Comparison of ENCODE assay signal across 24 mouse cellular contexts in genomic region chr19:34655227-34655805, GRCm38 (mm10). TPM values are rescaled to one million over a fixed set of nuclear protein-coding genes. Genes with fewer than 3 reads are reported as not detected.
A peak's percentile ranks its signal among the peaks of the same experiment; 100 is the strongest.
DNase-seq lines count a peak whose midpoint lies in the region; ATAC-seq and TF ChIP-seq lines count a peak whose summit lies in the region.
"Had no signal": no experiment of that assay in that cellular context is flagged by ENCODE, and none has a peak within 500 bp of the region (broad histone marks: within the 10 kb centered on the region; RNA-seq: fewer than 3 reads in every experiment).

No protein-coding gene starts in this region.

- no peak overlapping the region for H3K4me3 ChIP-seq in ES-Bruce4 (ENCODE audit: low read depth, low read length)
- no peak overlapping the region for H3K4me3 ChIP-seq in liver, embryonic 12.5 days
- no peak overlapping the region for H3K4me3 ChIP-seq in liver, embryonic 16.5 days (ENCODE audit: low read depth, low read length)
- no peak overlapping the region for H3K4me3 ChIP-seq in forebrain, embryonic 15.5 days
- H3K4me3 ChIP-seq: embryonic facial prominence, embryonic 15.5 days; forebrain, embryonic 10.5 days; heart, embryonic 15.5 days; hindbrain, embryonic 13.5 days had no signal

- WGBS in liver, embryonic 12.5 days (ENCODE audit: insufficient replicate concordance), result 79% methylated on average over 10 of the region's 10 CpGs
- 78% methylated on average over 10 of the region's 10 CpGs for WGBS in liver, embryonic 16.5 days (ENCODE audit: insufficient replicate concordance)
- WGBS in forebrain, embryonic 15.5 days, result 88% methylated on average over 10 of the region's 10 CpGs

- H3K4me2 ChIP-seq in liver, embryonic 12.5 days, result no peak overlapping the region
- 0 out of 2 replicates have a peak overlapping the region, but pooled peaks have one; percentile 3 for H3K4me2 ChIP-seq in liver, embryonic 16.5 days (ENCODE audit: low read depth, low read length)
- H3K4me2 ChIP-seq in forebrain, embryonic 15.5 days (replicated peaks), result no peak overlapping the region
- H3K4me2 ChIP-seq: embryonic facial prominence, embryonic 15.5 days; heart, embryonic 15.5 days; hindbrain, embryonic 13.5 days had no signal

- peaks cover 2% of the 10 kb centered on the region for H3K4me1 ChIP-seq in ES-Bruce4 (ENCODE audit: control insufficient read depth, insufficient read depth, low read length)
- peaks cover 49% of the 10 kb centered on the region for H3K4me1 ChIP-seq in liver, embryonic 12.5 days
- H3K4me1 ChIP-seq in liver, embryonic 16.5 days (ENCODE audit: control insufficient read depth, low read depth, low read length), result peaks cover 29% of the 10 kb centered on the region
- H3K4me1 ChIP-seq in forebrain, embryonic 15.5 days, result no peaks in the 10 kb centered on the region
- H3K4me1 ChIP-seq: embryonic facial prominence, embryonic 15.5 days; forebrain, embryonic 10.5 days; hindbrain, embryonic 13.5 days had no signal

- H3K9ac ChIP-seq in ES-Bruce4 (ENCODE audit: low read depth, poor library complexity, severe bottlenecking), result no peak overlapping the region
- H3K9ac ChIP-seq in liver, embryonic 12.5 days, result no peak overlapping the region
- no peak overlapping the region; the same call in 1 of the 2 replicates for H3K9ac ChIP-seq in liver, embryonic 16.5 days (ENCODE audit: low read depth, low read length)
- H3K9ac ChIP-seq in forebrain, embryonic 15.5 days (replicated peaks), result no peak overlapping the region
- H3K9ac ChIP-seq: embryonic facial prominence, embryonic 15.5 days; heart, embryonic 15.5 days; hindbrain, embryonic 13.5 days had no signal

- TF ChIP-seq EP300 in ES-Bruce4 (IDR thresholded peaks at IDR 0.05; ENCODE audit: insufficient read depth, low read depth, low read length), result peak; percentile 78; the same call in 1 of the 2 replicates

- H3K36me3 ChIP-seq in ES-Bruce4 (ENCODE audit: control insufficient read depth, insufficient read depth, low read length, poor library complexity, severe bottlenecking), result no peaks in the 10 kb centered on the region
- no peaks in the 10 kb centered on the region for H3K36me3 ChIP-seq in liver, embryonic 12.5 days
- H3K36me3 ChIP-seq in liver, embryonic 16.5 days (ENCODE audit: control insufficient read depth, insufficient read depth), result no peaks in the 10 kb centered on the region
- H3K36me3 ChIP-seq in forebrain, embryonic 15.5 days, result no peaks in the 10 kb centered on the region
- H3K36me3 ChIP-seq: embryonic facial prominence, embryonic 15.5 days; forebrain, embryonic 10.5 days; heart, embryonic 15.5 days; hindbrain, embryonic 13.5 days had no signal

- peak overlapping the region; percentile 89 for H3K27ac ChIP-seq in ES-Bruce4 (ENCODE audit: insufficient read depth, low read length)
- H3K27ac ChIP-seq in liver, embryonic 12.5 days, result peak overlapping the region; percentile 96
- peak overlapping the region; percentile 99 for H3K27ac ChIP-seq in liver, embryonic 16.5 days (ENCODE audit: low read length)
- no peak overlapping the region for H3K27ac ChIP-seq in forebrain, embryonic 15.5 days (replicated peaks)
- H3K27ac ChIP-seq: embryonic facial prominence, embryonic 15.5 days; forebrain, embryonic 10.5 days; heart, embryonic 15.5 days; hindbrain, embryonic 13.5 days; hindbrain, postnatal 0 days had no signal

- no peak for TF ChIP-seq CTCF in ES-Bruce4 (IDR thresholded peaks at IDR 0.05; ENCODE audit: low read depth, low read length)

- no peak for ATAC-seq in liver, embryonic 12.5 days
- ATAC-seq in liver, embryonic 16.5 days (ENCODE audit: low read depth), result no peak
- ATAC-seq in megakaryocyte, adult 5-6 weeks (ENCODE audit: poor library complexity, severe bottlenecking), result no peak
- ATAC-seq in forebrain, embryonic 15.5 days (replicated peaks), result no peak
- ATAC-seq: forebrain, embryonic 14.5 days; hindbrain, postnatal 0 days; Patski had no signal

- H3K27me3 ChIP-seq in ES-Bruce4 (ENCODE audit: control insufficient read depth, insufficient read depth, low read length, poor library complexity, severe bottlenecking), result no peaks in the 10 kb centered on the region
- no peaks in the 10 kb centered on the region for H3K27me3 ChIP-seq in liver, embryonic 12.5 days (replicated peaks)
- H3K27me3 ChIP-seq in liver, embryonic 16.5 days (ENCODE audit: control insufficient read depth, insufficient read depth, low read depth, low read length), result no peaks in the 10 kb centered on the region
- H3K27me3 ChIP-seq in forebrain, embryonic 15.5 days, result no peaks in the 10 kb centered on the region
- H3K27me3 ChIP-seq: embryonic facial prominence, embryonic 15.5 days; heart, embryonic 15.5 days; hindbrain, embryonic 13.5 days had no signal

- peak; percentile 86 for DNase-seq in ES-CJ7 (ENCODE audit: low read depth, low spot score)
- no peak for DNase-seq in lung, postnatal 25 days (ENCODE audit: low spot score)
- DNase-seq: adrenal gland, adult 8-10 months; cerebellum, adult 11 months; cerebellum, adult 8-10 months; cerebellum, postnatal 14 days; embryo, embryonic 11 days; gastrocnemius, postnatal 10 days; heart, postnatal 14 days had no signal

- TF ChIP-seq POLR2A in ES-Bruce4 (IDR thresholded peaks at IDR 0.05; ENCODE audit: insufficient read depth, low read length), result no peak

- no peaks in the 10 kb centered on the region for H3K9me3 ChIP-seq in ES-Bruce4 (replicated peaks; ENCODE audit: control insufficient read depth, insufficient read depth, low read length, poor library complexity, severe bottlenecking)
- H3K9me3 ChIP-seq in liver, embryonic 12.5 days (replicated peaks), result no peaks in the 10 kb centered on the region
- no peaks in the 10 kb centered on the region for H3K9me3 ChIP-seq in liver, embryonic 16.5 days (replicated peaks; ENCODE audit: control insufficient read depth, low read length)
- no peaks in the 10 kb centered on the region for H3K9me3 ChIP-seq in forebrain, embryonic 15.5 days
- H3K9me3 ChIP-seq: embryonic facial prominence, embryonic 15.5 days; forebrain, embryonic 10.5 days; heart, embryonic 15.5 days; hindbrain, embryonic 13.5 days had no signal

RNA-seq across cellular contexts. Expression of gene Ifit1, which starts 14.6 kb away (rescaled TPM):
- 1.5 and 2.5 TPM in 2 replicates for polyA plus RNA-seq in ES-Bruce4 (2011; ENCODE audit: insufficient read depth, insufficient read length, low read depth, missing spikeins)
- 0.26 and 0.51 TPM in 2 replicates for polyA plus RNA-seq in liver, embryonic 12.5 days (2016; fragmentation: Nextera tagmentation; extraction: Ambion mirVana)
- 0.77 and 0.81 TPM in 2 replicates for polyA plus RNA-seq in liver, embryonic 16.5 days (2015; fragmentation: Nextera tagmentation; extraction: Ambion mirVana)
- 7.5 and 13.0 TPM in 2 replicates for total RNA-seq in megakaryocyte, adult 5-6 weeks (2015)
- total RNA-seq in megakaryocyte, adult 5-6 weeks (2017), result 8.7 and 10.6 TPM in 2 replicates
- 0.13 and 0.18 TPM in 2 replicates for polyA plus RNA-seq in forebrain, embryonic 15.5 days (2015; fragmentation: Nextera tagmentation; extraction: Ambion mirVana)
- polyA plus RNA-seq: erythroblast, embryonic 14.5 days; forebrain, embryonic 10.5 days had no signal

RNA-seq across cellular contexts. Expression of gene Ifit1bl2, which starts 14.8 kb away (rescaled TPM):
- polyA plus RNA-seq in ES-Bruce4 (2011; ENCODE audit: insufficient read depth, insufficient read length, low read depth, missing spikeins), result not detected in 2 replicates
- polyA plus RNA-seq in liver, embryonic 12.5 days (2016; fragmentation: Nextera tagmentation; extraction: Ambion mirVana), result not detected in 2 replicates
- 0.09 and 0.30 TPM in 2 replicates for polyA plus RNA-seq in liver, embryonic 16.5 days (2015; fragmentation: Nextera tagmentation; extraction: Ambion mirVana)
- 3.8 and 4.2 TPM in 2 replicates for total RNA-seq in megakaryocyte, adult 5-6 weeks (2015)
- 6.7 and 8.1 TPM in 2 replicates for total RNA-seq in megakaryocyte, adult 5-6 weeks (2017)
- polyA plus RNA-seq in forebrain, embryonic 15.5 days (2015; fragmentation: Nextera tagmentation; extraction: Ambion mirVana), result 0.11 and 0.20 TPM in 2 replicates
- total RNA-seq: common myeloid progenitor, adult 5-6 weeks had no signal
- polyA plus RNA-seq: erythroblast, embryonic 14.5 days; forebrain, embryonic 10.5 days had no signal

RNA-seq across cellular contexts. Expression of gene Ifit3b, which starts 47.5 kb away (rescaled TPM):
- polyA plus RNA-seq in ES-Bruce4 (2011; ENCODE audit: insufficient read depth, insufficient read length, low read depth, missing spikeins), result 0.35 TPM in 1 of 2 replicates, not detected in the other
- 0.14 TPM in 1 of 2 replicates, not detected in the other for polyA plus RNA-seq in liver, embryonic 12.5 days (2016; fragmentation: Nextera tagmentation; extraction: Ambion mirVana)
- polyA plus RNA-seq in liver, embryonic 16.5 days (2015; fragmentation: Nextera tagmentation; extraction: Ambion mirVana), result 0.28 and 0.41 TPM in 2 replicates
- total RNA-seq in megakaryocyte, adult 5-6 weeks (2015), result 4.7 and 5.1 TPM in 2 replicates
- total RNA-seq in megakaryocyte, adult 5-6 weeks (2017), result 4.2 and 5.1 TPM in 2 replicates
- 0.13 and 0.20 TPM in 2 replicates for polyA plus RNA-seq in forebrain, embryonic 15.5 days (2015; fragmentation: Nextera tagmentation; extraction: Ambion mirVana)
- total RNA-seq: common myeloid progenitor, adult 5-6 weeks had no signal
- polyA plus RNA-seq: embryonic facial prominence, embryonic 11.5 days; erythroblast, embryonic 14.5 days; forebrain, embryonic 10.5 days; forebrain, embryonic 14.5 days had no signal

RNA-seq across cellular contexts. Expression of gene Ifit1bl1, which starts 53.6 kb away (rescaled TPM):
- polyA plus RNA-seq in ES-Bruce4 (2011; ENCODE audit: insufficient read depth, insufficient read length, low read depth, missing spikeins), result not detected in 2 replicates
- 0.07 and 0.08 TPM in 2 replicates for polyA plus RNA-seq in liver, embryonic 12.5 days (2016; fragmentation: Nextera tagmentation; extraction: Ambion mirVana)
- 0.09 and 0.16 TPM in 2 replicates for polyA plus RNA-seq in liver, embryonic 16.5 days (2015; fragmentation: Nextera tagmentation; extraction: Ambion mirVana)
- 4.7 and 5.2 TPM in 2 replicates for total RNA-seq in megakaryocyte, adult 5-6 weeks (2015)
- 5.7 and 6.4 TPM in 2 replicates for total RNA-seq in megakaryocyte, adult 5-6 weeks (2017)
- polyA plus RNA-seq in forebrain, embryonic 15.5 days (2015; fragmentation: Nextera tagmentation; extraction: Ambion mirVana), result 0.39 and 0.41 TPM in 2 replicates
- total RNA-seq: common myeloid progenitor, adult 5-6 weeks had no signal
- polyA plus RNA-seq: embryonic facial prominence, embryonic 11.5 days had no signal
